Mouse (Mus musculus): ENCODE data around the gene Fgf5. TPM values are rescaled to one million over a fixed set of nuclear protein-coding genes. Genes with fewer than 3 reads are reported as not detected.
A peak's percentile ranks its signal among the peaks of the same experiment; 100 is the strongest.

Gene Fgf5
- polyA plus RNA-seq, 1 experiment from 2014 or later, result 0.55 TPM

DNA sequence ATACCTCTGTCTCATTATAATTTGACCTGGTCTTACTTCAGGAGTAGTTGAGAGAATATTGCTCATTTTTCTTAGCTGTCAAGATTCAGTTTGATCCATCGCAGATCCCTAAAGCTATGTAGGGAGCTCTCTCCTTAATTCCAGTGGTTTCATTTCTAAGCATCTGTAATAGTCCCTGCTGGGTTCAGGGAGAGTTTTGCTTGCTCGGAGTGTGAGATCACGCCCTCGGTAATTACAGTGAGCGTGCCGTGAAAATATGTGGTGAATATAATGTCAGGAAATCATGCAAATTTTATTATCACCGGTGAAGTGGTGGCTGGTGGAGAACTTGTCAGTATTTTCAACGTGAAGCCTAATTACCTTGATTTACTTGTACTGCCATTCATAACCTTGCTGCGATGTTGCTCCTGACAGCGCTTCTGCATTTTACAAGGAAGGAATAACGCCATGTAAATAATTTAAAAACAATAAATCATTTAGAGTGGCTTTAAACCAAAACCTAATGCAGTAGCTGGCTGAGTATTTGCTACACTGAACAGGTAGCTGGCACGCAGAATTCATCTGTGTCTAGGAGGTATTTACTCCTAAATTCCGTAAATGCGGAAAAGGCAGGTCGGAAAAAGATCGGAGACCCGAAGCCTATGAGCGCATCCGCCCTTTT lies 38.5 kb downstream of the Fgf5 start:
- H3K36me3 ChIP-seq (ENCODE audit: control insufficient read depth, insufficient read depth, low read length), result no peaks in the 10 kb centered on the region
- TF ChIP-seq EP300 (optimal IDR thresholded peaks at IDR 0.05), result no peak
- no peak for TF ChIP-seq CTCF (IDR thresholded peaks at IDR 0.05; ENCODE audit: low read depth)
- H3K4me2 ChIP-seq (replicated peaks; ENCODE audit: low read depth), result peak overlapping the region; percentile 14; the same call in 1 of the 2 replicates
- DNase-seq (ENCODE audit: low spot score) (no peak), ATAC-seq (ENCODE audit: low FRiP score, low TSS enrichment) (no peak)
- 0 out of 2 replicates have a peak, but pooled peaks cover 2% of the 10 kb centered on the region for H3K27me3 ChIP-seq (ENCODE audit: control insufficient read depth, insufficient read depth, low read length)
- H3K9me3 ChIP-seq (ENCODE audit: control insufficient read depth, low read length), result no peaks in the 10 kb centered on the region
- H3K4me1 ChIP-seq (replicated peaks; ENCODE audit: control insufficient read depth, insufficient read depth), result no peaks in the 10 kb centered on the region
- peak overlapping the region; percentile 10; the same call in 1 of the 2 replicates for H3K4me3 ChIP-seq (ENCODE audit: low read depth, low read length)
- H3K9ac ChIP-seq (ENCODE audit: low read length), result no peak overlapping the region
- H3K27ac ChIP-seq (replicated peaks), result no peak overlapping the region
- 2% methylated on average over 19 of the region's 19 CpGs for WGBS

DNA sequence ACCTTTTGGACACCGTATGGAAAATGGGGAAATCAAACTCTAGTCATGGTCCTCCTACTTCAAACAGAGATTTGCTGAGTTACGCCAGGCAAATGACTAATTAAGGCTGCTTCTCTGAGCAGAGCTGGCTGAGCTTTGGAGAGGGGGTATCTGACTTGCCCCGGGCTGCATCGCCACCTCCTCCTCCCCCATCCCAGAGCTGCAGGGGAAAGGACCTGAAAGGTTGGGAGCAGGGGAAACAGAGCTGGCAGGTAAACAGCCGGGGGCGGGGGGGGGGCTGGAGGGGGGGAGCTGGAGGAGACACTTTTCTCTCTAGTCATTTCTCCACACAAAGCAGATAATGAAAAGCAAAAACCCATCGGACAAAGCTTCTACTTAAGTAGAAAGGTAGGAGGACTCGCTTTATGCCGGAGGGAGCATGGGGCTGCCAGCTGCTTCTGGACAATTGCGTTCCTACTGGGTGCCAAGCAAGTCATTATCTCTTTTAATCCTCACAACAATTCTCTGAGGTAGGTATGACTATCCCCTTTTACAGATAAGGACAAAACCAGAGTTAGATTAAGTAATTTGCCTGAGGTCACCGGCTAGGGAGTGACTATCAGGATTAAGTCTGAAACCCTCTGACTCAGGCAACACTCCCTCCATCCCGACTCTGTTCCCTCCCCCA lies 39.2 kb downstream of the Fgf5 start:
- H3K4me2 ChIP-seq (replicated peaks; ENCODE audit: low read depth), result peak overlapping the region; percentile 14; the same call in 1 of the 2 replicates
- no peak for TF ChIP-seq EP300 (optimal IDR thresholded peaks at IDR 0.05)
- no peak for TF ChIP-seq CTCF (IDR thresholded peaks at IDR 0.05; ENCODE audit: low read depth)
- H3K4me1 ChIP-seq (replicated peaks; ENCODE audit: control insufficient read depth, insufficient read depth), result no peaks in the 10 kb centered on the region
- H3K27ac ChIP-seq (replicated peaks), result no peak overlapping the region
- H3K9me3 ChIP-seq (ENCODE audit: control insufficient read depth, low read length), result no peaks in the 10 kb centered on the region
- 0 out of 2 replicates have a peak, but pooled peaks cover 2% of the 10 kb centered on the region for H3K27me3 ChIP-seq (ENCODE audit: control insufficient read depth, insufficient read depth, low read length)
- H3K36me3 ChIP-seq (ENCODE audit: control insufficient read depth, insufficient read depth, low read length), result no peaks in the 10 kb centered on the region
- WGBS, result 5% methylated on average over 10 of the region's 12 CpGs
- DNase-seq (ENCODE audit: low spot score) (no peak), ATAC-seq (ENCODE audit: low FRiP score, low TSS enrichment) (no peak)
- peak overlapping the region; percentile 10; the same call in 1 of the 2 replicates for H3K4me3 ChIP-seq (ENCODE audit: low read depth, low read length)
- no peak overlapping the region for H3K9ac ChIP-seq (ENCODE audit: low read length)

- 73% methylated on average over 4 of the region's 4 CpGs for WGBS
- ATAC-seq (ENCODE audit: low FRiP score, low TSS enrichment) (no peak), DNase-seq (ENCODE audit: low spot score) (no peak)
- H3K9me3 ChIP-seq (ENCODE audit: control insufficient read depth, low read length), result no peaks in the 10 kb centered on the region
- H3K27ac ChIP-seq (replicated peaks), result no peak overlapping the region
- no peaks in the 10 kb centered on the region for H3K4me1 ChIP-seq (replicated peaks; ENCODE audit: control insufficient read depth, insufficient read depth)
- H3K9ac ChIP-seq (ENCODE audit: low read length), result no peak overlapping the region
- H3K36me3 ChIP-seq (ENCODE audit: control insufficient read depth, insufficient read depth, low read length), result no peaks in the 10 kb centered on the region
- no peaks in the 10 kb centered on the region for H3K27me3 ChIP-seq (ENCODE audit: control insufficient read depth, insufficient read depth, low read length)
- H3K4me3 ChIP-seq (ENCODE audit: low read depth, low read length), result no peak overlapping the region
- no peak for TF ChIP-seq EP300 (optimal IDR thresholded peaks at IDR 0.05)
- TF ChIP-seq CTCF (IDR thresholded peaks at IDR 0.05; ENCODE audit: low read depth), result no peak
- no peak overlapping the region for H3K4me2 ChIP-seq (replicated peaks; ENCODE audit: low read depth)
These were observed 46.1 kb downstream of the Fgf5 start for GRCm38 (mm10) chr5:98300079-98300478.

- ATAC-seq (ENCODE audit: low FRiP score, low TSS enrichment) (no peak), DNase-seq (ENCODE audit: low spot score) (no peak)
- Histone ChIP-seq H3K4me2 (replicated peaks; ENCODE audit: low read depth) (no peak overlapping the region), H3K4me1 (replicated peaks; ENCODE audit: control insufficient read depth, insufficient read depth) (no peaks in the 10 kb centered on the region), H3K27ac (replicated peaks) (no peak overlapping the region), H3K9ac (ENCODE audit: low read length) (no peak overlapping the region), H3K27me3 (ENCODE audit: control insufficient read depth, insufficient read depth, low read length) (no peaks in the 10 kb centered on the region), H3K36me3 (ENCODE audit: control insufficient read depth, insufficient read depth, low read length) (no peaks in the 10 kb centered on the region), H3K4me3 (ENCODE audit: low read depth, low read length) (no peak overlapping the region), H3K9me3 (ENCODE audit: control insufficient read depth, low read length) (no peaks in the 10 kb centered on the region)
- TF ChIP-seq CTCF (IDR thresholded peaks at IDR 0.05; ENCODE audit: low read depth), result no peak
- no peak for TF ChIP-seq EP300 (optimal IDR thresholded peaks at IDR 0.05)
- WGBS, result 58% methylated on average over 4 of the region's 4 CpGs
These were observed 51.7 kb downstream of the Fgf5 start for GRCm38 (mm10) chr5:98305673-98306072.

- TF ChIP-seq CTCF (IDR thresholded peaks at IDR 0.05; ENCODE audit: low read depth) (no peak), EP300 (optimal IDR thresholded peaks at IDR 0.05) (no peak)
- H3K4me1 ChIP-seq (replicated peaks; ENCODE audit: control insufficient read depth, insufficient read depth), result no peaks in the 10 kb centered on the region
- ATAC-seq (ENCODE audit: low FRiP score, low TSS enrichment), result no peak
- H3K27ac ChIP-seq (replicated peaks), result no peak overlapping the region
- 33% methylated on average over 9 of the region's 9 CpGs for WGBS
- no peak overlapping the region for H3K4me2 ChIP-seq (replicated peaks; ENCODE audit: low read depth)
- H3K4me3 ChIP-seq (ENCODE audit: low read depth, low read length), result no peak overlapping the region
- H3K9ac ChIP-seq (ENCODE audit: low read length), result no peak overlapping the region
- H3K27me3 ChIP-seq (ENCODE audit: control insufficient read depth, insufficient read depth, low read length), result no peaks in the 10 kb centered on the region
- H3K36me3 ChIP-seq (ENCODE audit: control insufficient read depth, insufficient read depth, low read length), result no peaks in the 10 kb centered on the region
- no peaks in the 10 kb centered on the region for H3K9me3 ChIP-seq (ENCODE audit: control insufficient read depth, low read length)
- DNase-seq (ENCODE audit: low spot score), result no peak
These were observed 52.5 kb downstream of the Fgf5 start for GRCm38 (mm10) chr5:98306528-98306927.

- DNase-seq (ENCODE audit: low spot score), result no peak
- H3K4me2 ChIP-seq (replicated peaks; ENCODE audit: low read depth), result no peak overlapping the region
- no peaks in the 10 kb centered on the region for H3K4me1 ChIP-seq (replicated peaks; ENCODE audit: control insufficient read depth, insufficient read depth)
- 54% methylated on average over 2 of the region's 2 CpGs for WGBS
- no peak overlapping the region for H3K9ac ChIP-seq (ENCODE audit: low read length)
- H3K9me3 ChIP-seq (ENCODE audit: control insufficient read depth, low read length), result no peaks in the 10 kb centered on the region
- TF ChIP-seq EP300 (optimal IDR thresholded peaks at IDR 0.05) (no peak), CTCF (IDR thresholded peaks at IDR 0.05; ENCODE audit: low read depth) (no peak)
- H3K4me3 ChIP-seq (ENCODE audit: low read depth, low read length), result no peak overlapping the region
- no peaks in the 10 kb centered on the region for H3K36me3 ChIP-seq (ENCODE audit: control insufficient read depth, insufficient read depth, low read length)
- ATAC-seq (ENCODE audit: low FRiP score, low TSS enrichment), result no peak
- no peak overlapping the region for H3K27ac ChIP-seq (replicated peaks)
- no peaks in the 10 kb centered on the region for H3K27me3 ChIP-seq (ENCODE audit: control insufficient read depth, insufficient read depth, low read length)
These were observed 72.6 kb downstream of the Fgf5 start for GRCm38 (mm10) chr5:98326625-98327024.

Other genes starting within 250 kb of the Fgf5 start
- gene Antxr2, start 223.1 kb upstream of the Fgf5 start, polyA plus RNA-seq (2015; fragmentation: Nextera tagmentation; extraction: Ambion mirVana), result 9.3 and 9.7 TPM in 2 replicates
- gene Prdm8, start 87.0 kb upstream of the Fgf5 start, polyA plus RNA-seq (2015; fragmentation: Nextera tagmentation; extraction: Ambion mirVana), result 0.06 and 0.07 TPM in 2 replicates
- gene Cfap299, start 75.1 kb downstream of the Fgf5 start, polyA plus RNA-seq (2015; fragmentation: Nextera tagmentation; extraction: Ambion mirVana), result 0.18 and 0.30 TPM in 2 replicates